Mouse (Mus musculus): ENCODE measurements at regions not wholly inside any gene's neighbourhood (a gene's known extent, or its start where the extent isn't known, plus 50 kb on each side); places are given as distances from the start of the nearest gene placed in this dataset.

DNA sequence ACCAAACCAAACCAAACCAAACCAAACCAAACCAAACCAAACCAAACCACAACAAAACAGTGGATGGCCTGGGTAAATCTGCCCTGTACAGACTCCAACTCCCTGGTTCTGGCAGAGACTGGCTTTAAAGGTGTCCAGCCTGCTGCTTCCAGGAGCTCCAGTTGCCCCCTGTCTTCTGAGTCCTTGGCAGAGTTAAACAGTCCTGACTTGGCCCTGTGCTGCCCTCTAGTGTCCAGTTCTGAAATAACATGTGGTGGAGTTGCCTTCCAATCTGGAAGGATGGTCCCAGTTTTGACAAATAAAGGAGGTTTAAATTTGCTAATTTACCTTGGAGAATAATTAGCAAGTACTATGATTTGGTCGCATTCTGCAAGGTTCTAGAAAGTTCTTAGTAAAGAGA, 202.0 kb downstream of the Rgs3 start:
- TF ChIP-seq CTCF (IDR thresholded peaks at IDR 0.05) (peak; percentile 97), EP300 (IDR thresholded peaks at IDR 0.05) (no peak)

Measured in lung, postnatal 0 days (tissue).